Comparison of ENCODE assay signal across 8 mouse cellular contexts in genomic region chr16:29945376-29945890, GRCm38 (mm10).
DNase-seq lines count a peak whose midpoint lies in the region; ATAC-seq lines count a peak whose summit lies in the region.

No protein-coding gene starts in this region.

- peaks cover 8% of the 10 kb centered on the region; the same call in 1 of the 2 replicates for H3K27me3 ChIP-seq in forebrain, embryonic 13.5 days
- peaks cover 47% of the 10 kb centered on the region for H3K27me3 ChIP-seq in hindbrain, embryonic 13.5 days
- peaks cover 29% of the 10 kb centered on the region for H3K27me3 ChIP-seq in liver, embryonic 12.5 days (replicated peaks)

- peak overlapping the region; percentile 75 for H3K4me2 ChIP-seq in forebrain, embryonic 13.5 days
- peak overlapping the region; percentile 69 for H3K4me2 ChIP-seq in hindbrain, embryonic 13.5 days
- peak overlapping the region; percentile 69 for H3K4me2 ChIP-seq in liver, embryonic 12.5 days

- ATAC-seq in forebrain, embryonic 13.5 days, result no peak; the same call in 1 of the 2 replicates
- ATAC-seq in hindbrain, embryonic 13.5 days (ENCODE audit: low FRiP score), result no peak
- ATAC-seq in liver, embryonic 12.5 days, result peak; percentile 30; the same call in 1 of the 2 replicates
- ATAC-seq in monocyte, adult 5-6 weeks (replicated peaks; ENCODE audit: insufficient number of reproducible peaks, low FRiP score, low TSS enrichment, poor library complexity, severe bottlenecking), result peak; percentile 85

- H3K36me3 ChIP-seq in forebrain, embryonic 13.5 days (ENCODE audit: poor library complexity, severe bottlenecking), result no peaks in the 10 kb centered on the region
- no peaks in the 10 kb centered on the region for H3K36me3 ChIP-seq in hindbrain, embryonic 13.5 days
- H3K36me3 ChIP-seq in liver, embryonic 12.5 days, result no peaks in the 10 kb centered on the region

- H3K27ac ChIP-seq in forebrain, embryonic 13.5 days, result peak overlapping the region; percentile 51; the same call in 1 of the 2 replicates
- H3K27ac ChIP-seq in hindbrain, embryonic 13.5 days, result peak overlapping the region; percentile 52; the same call in 1 of the 2 replicates
- H3K27ac ChIP-seq in liver, embryonic 12.5 days, result peak overlapping the region; percentile 55; the same call in 1 of the 2 replicates

- peak; percentile 46 for DNase-seq in urinary bladder, postnatal 14 days (ENCODE audit: low spot score)
- no peak for DNase-seq in urinary bladder, postnatal 10 days (ENCODE audit: low spot score)
- no peak for DNase-seq in left cerebral cortex, postnatal 4 days
- no peak for DNase-seq in testis, postnatal 14 days (ENCODE audit: low spot score)

- intact Hi-C loops in left cerebral cortex, postnatal 4 days (cut with DNase I), result no loop called here

- H3K9ac ChIP-seq in forebrain, embryonic 13.5 days, result peak overlapping the region; percentile 67
- peak overlapping the region; percentile 61 for H3K9ac ChIP-seq in hindbrain, embryonic 13.5 days
- H3K9ac ChIP-seq in liver, embryonic 12.5 days, result peak overlapping the region; percentile 54

- peak overlapping the region; percentile 41 for H3K4me3 ChIP-seq in forebrain, embryonic 13.5 days
- H3K4me3 ChIP-seq in hindbrain, embryonic 13.5 days, result peak overlapping the region; percentile 40
- H3K4me3 ChIP-seq in liver, embryonic 12.5 days, result peak overlapping the region; percentile 39

- H3K9me3 ChIP-seq in forebrain, embryonic 13.5 days (replicated peaks), result no peaks in the 10 kb centered on the region
- no peaks in the 10 kb centered on the region for H3K9me3 ChIP-seq in hindbrain, embryonic 13.5 days
- no peaks in the 10 kb centered on the region for H3K9me3 ChIP-seq in liver, embryonic 12.5 days (replicated peaks)

- 11% methylated on average over 9 of the region's 9 CpGs for WGBS in forebrain, embryonic 13.5 days
- WGBS in hindbrain, embryonic 13.5 days, result 22% methylated on average over 9 of the region's 9 CpGs
- WGBS in liver, embryonic 12.5 days (ENCODE audit: insufficient replicate concordance), result 5% methylated on average over 9 of the region's 9 CpGs

- H3K4me1 ChIP-seq in forebrain, embryonic 13.5 days, result peaks cover 17% of the 10 kb centered on the region
- peaks cover 20% of the 10 kb centered on the region for H3K4me1 ChIP-seq in hindbrain, embryonic 13.5 days (replicated peaks)
- H3K4me1 ChIP-seq in liver, embryonic 12.5 days, result peaks cover 27% of the 10 kb centered on the region

Comparison
In these comparisons a context has a peak if more than half of its experiments do, and no peak if none do; other contexts are left out.
1. ATAC-seq: peak in liver, embryonic 12.5 days (single experiment) and monocyte, adult 5-6 weeks (single experiment); none in forebrain, embryonic 13.5 days (single experiment) and hindbrain, embryonic 13.5 days (single experiment).
2. Peak in every context shown above with its lines, with median percentiles within 50 percentile points of each other: H3K27ac ChIP-seq, H3K4me2 ChIP-seq, H3K4me3 ChIP-seq and H3K9ac ChIP-seq.